Mouse (Mus musculus): Measurements from ENCODE around the gene Yars. TPM values are rescaled to one million over a fixed set of nuclear protein-coding genes. Genes with fewer than 3 reads are reported as not detected.

The Yars gene
- polyA plus RNA-seq, 1 experiment from 2014 or later, result 116 TPM

GRCm38 (mm10) chr4:129149321-129149720 lies 40.2 kb upstream of the Yars start:
- H3K4me2 ChIP-seq, result no peak overlapping the region
- H3K27ac ChIP-seq, result no peak overlapping the region
- no peak for ATAC-seq (replicated peaks)
- peaks cover 15% of the 10 kb centered on the region for H3K4me1 ChIP-seq
- peaks cover 20% of the 10 kb centered on the region; the same call in 1 of the 2 replicates for H3K36me3 ChIP-seq (replicated peaks)
- 74% methylated on average over 1 of the region's 1 CpGs for WGBS
- H3K9me3 ChIP-seq, result no peaks in the 10 kb centered on the region
- H3K9ac ChIP-seq, result no peak overlapping the region
- no peak overlapping the region for H3K4me3 ChIP-seq
- no peaks in the 10 kb centered on the region for H3K27me3 ChIP-seq (replicated peaks)

GRCm38 (mm10) chr4:129151276-129151811 lies 38.2 kb upstream of the Yars start:
- Histone ChIP-seq H3K27me3 (replicated peaks) (no peaks in the 10 kb centered on the region), H3K27ac (no peak overlapping the region), H3K4me3 (no peak overlapping the region), H3K9me3 (no peaks in the 10 kb centered on the region), H3K4me2 (no peak overlapping the region), H3K4me1 (peaks cover 3% of the 10 kb centered on the region), H3K9ac (no peak overlapping the region), H3K36me3 (replicated peaks) (peaks cover 27% of the 10 kb centered on the region; the same call in 1 of the 2 replicates)
- no peak for ATAC-seq (replicated peaks)
- WGBS, result 94% methylated on average over 4 of the region's 4 CpGs

GRCm38 (mm10) chr4:129157541-129157940 lies 32.0 kb upstream of the Yars start:
- Histone ChIP-seq H3K27ac (no peak overlapping the region), H3K4me3 (no peak overlapping the region), H3K36me3 (replicated peaks) (peaks cover 14% of the 10 kb centered on the region; the same call in 1 of the 2 replicates), H3K27me3 (replicated peaks) (no peaks in the 10 kb centered on the region), H3K9ac (no peak overlapping the region), H3K4me1 (no peaks in the 10 kb centered on the region), H3K9me3 (no peaks in the 10 kb centered on the region), H3K4me2 (no peak overlapping the region)
- ATAC-seq (replicated peaks), result no peak
- 88% methylated on average over 5 of the region's 5 CpGs for WGBS

- Histone ChIP-seq H3K9me3 (no peaks in the 10 kb centered on the region), H3K9ac (no peak overlapping the region), H3K4me1 (no peaks in the 10 kb centered on the region), H3K27ac (no peak overlapping the region), H3K4me3 (no peak overlapping the region), H3K27me3 (replicated peaks) (no peaks in the 10 kb centered on the region), H3K4me2 (no peak overlapping the region), H3K36me3 (replicated peaks) (peaks cover 11% of the 10 kb centered on the region; the same call in 1 of the 2 replicates)
- no peak for ATAC-seq (replicated peaks)
- WGBS, result 69% methylated on average over 3 of the region's 3 CpGs
These were observed 31.0 kb upstream of the Yars start for GRCm38 (mm10) chr4:129158549-129158948.

GRCm38 (mm10) chr4:129161076-129161475 lies 28.5 kb upstream of the Yars start:
- no peak overlapping the region for H3K4me2 ChIP-seq
- no peak overlapping the region for H3K9ac ChIP-seq
- peaks cover 9% of the 10 kb centered on the region; the same call in 1 of the 2 replicates for H3K36me3 ChIP-seq (replicated peaks)
- no peaks in the 10 kb centered on the region for H3K9me3 ChIP-seq
- H3K4me1 ChIP-seq, result no peaks in the 10 kb centered on the region
- no peak overlapping the region for H3K27ac ChIP-seq
- no peaks in the 10 kb centered on the region for H3K27me3 ChIP-seq (replicated peaks)
- 100% methylated on average over 1 of the region's 1 CpGs for WGBS
- ATAC-seq (replicated peaks), result no peak
- no peak overlapping the region for H3K4me3 ChIP-seq

- no peaks in the 10 kb centered on the region for H3K4me1 ChIP-seq
- no peak overlapping the region for H3K4me3 ChIP-seq
- WGBS, result 79% methylated on average over 4 of the region's 4 CpGs
- H3K27me3 ChIP-seq (replicated peaks), result no peaks in the 10 kb centered on the region
- no peak for ATAC-seq (replicated peaks)
- H3K36me3 ChIP-seq (replicated peaks), result peaks cover 7% of the 10 kb centered on the region; the same call in 1 of the 2 replicates
- no peak overlapping the region for H3K9ac ChIP-seq
- no peaks in the 10 kb centered on the region for H3K9me3 ChIP-seq
- H3K27ac ChIP-seq, result no peak overlapping the region
- no peak overlapping the region for H3K4me2 ChIP-seq
These were observed 27.8 kb upstream of the Yars start for GRCm38 (mm10) chr4:129161581-129162255.

- H3K36me3 ChIP-seq (replicated peaks), result peaks cover 25% of the 10 kb centered on the region
- WGBS, result 72% methylated on average over 1 of the region's 1 CpGs
- ATAC-seq (replicated peaks), result no peak
These were observed 17.0 kb upstream of the Yars start for GRCm38 (mm10) chr4:129172529-129172928.

GRCm38 (mm10) chr4:129179560-129179959 lies 10.0 kb upstream of the Yars start:
- Histone ChIP-seq H3K4me3 (no peak overlapping the region), H3K36me3 (replicated peaks) (peaks cover 17% of the 10 kb centered on the region), H3K27me3 (replicated peaks) (no peaks in the 10 kb centered on the region), H3K27ac (no peak overlapping the region), H3K9ac (no peak overlapping the region), H3K4me2 (no peak overlapping the region), H3K9me3 (no peaks in the 10 kb centered on the region), H3K4me1 (no peaks in the 10 kb centered on the region)
- ATAC-seq (replicated peaks), result no peak
- WGBS, result 33% methylated on average over 1 of the region's 1 CpGs

More at GRCm38 (mm10) chr4:129172529-129172928, 17.0 kb upstream of the Yars start:
- Histone ChIP-seq H3K9ac (no peak overlapping the region), H3K4me1 (no peaks in the 10 kb centered on the region), H3K4me2 (no peak overlapping the region), H3K9me3 (no peaks in the 10 kb centered on the region), H3K27me3 (replicated peaks) (no peaks in the 10 kb centered on the region), H3K27ac (no peak overlapping the region), H3K4me3 (no peak overlapping the region)

- H3K9me3 ChIP-seq, result no peaks in the 10 kb centered on the region
- WGBS, result 45% methylated on average over 5 of the region's 5 CpGs
- peak overlapping the region; percentile 76 for H3K4me2 ChIP-seq
- H3K27me3 ChIP-seq (replicated peaks), result no peaks in the 10 kb centered on the region
- no peak for ATAC-seq (replicated peaks)
- peak overlapping the region; percentile 81 for H3K9ac ChIP-seq
- H3K36me3 ChIP-seq (replicated peaks), result no peaks in the 10 kb centered on the region
- H3K4me3 ChIP-seq, result peak overlapping the region; percentile 92
- H3K4me1 ChIP-seq, result peaks cover 26% of the 10 kb centered on the region
- H3K27ac ChIP-seq, result peak overlapping the region; percentile 90
These were observed 1.4 kb upstream of the Yars start for GRCm38 (mm10) chr4:129188041-129188659.

GRCm38 (mm10) chr4:129188803-129189541 lies 588 bp upstream of the Yars start:
- Histone ChIP-seq H3K4me3 (peak overlapping the region; percentile 92), H3K36me3 (replicated peaks) (no peaks in the 10 kb centered on the region), H3K4me1 (peaks cover 26% of the 10 kb centered on the region), H3K9ac (peak overlapping the region; percentile 81), H3K9me3 (no peaks in the 10 kb centered on the region), H3K27me3 (replicated peaks) (no peaks in the 10 kb centered on the region), H3K4me2 (peak overlapping the region; percentile 76), H3K27ac (peak overlapping the region; percentile 90)
- ATAC-seq (replicated peaks), result peak; percentile 50
- WGBS, result 2% methylated on average over 51 of the region's 74 CpGs

GRCm38 (mm10) chr4:129190538-129190937 lies 978 bp downstream of the Yars start:
- Histone ChIP-seq H3K4me1 (peaks cover 26% of the 10 kb centered on the region), H3K4me3 (peak overlapping the region; percentile 92)

GRCm38 (mm10) chr4:129191691-129192090 lies 2.1 kb downstream of the Yars start:
- Histone ChIP-seq H3K36me3 (replicated peaks) (no peaks in the 10 kb centered on the region), H3K9ac (no peak overlapping the region), H3K27me3 (replicated peaks) (no peaks in the 10 kb centered on the region), H3K27ac (no peak overlapping the region), H3K4me2 (no peak overlapping the region), H3K9me3 (no peaks in the 10 kb centered on the region), H3K4me1 (peaks cover 26% of the 10 kb centered on the region), H3K4me3 (no peak overlapping the region; the same call in 1 of the 2 replicates)
- no peak for ATAC-seq (replicated peaks)
- 79% methylated on average over 5 of the region's 5 CpGs for WGBS

More at GRCm38 (mm10) chr4:129190538-129190937, 978 bp downstream of the Yars start:
- WGBS, result 2% methylated on average over 12 of the region's 12 CpGs
- H3K4me2 ChIP-seq, result peak overlapping the region; percentile 76
- no peak for ATAC-seq (replicated peaks)
- H3K9ac ChIP-seq, result peak overlapping the region; percentile 89
- H3K9me3 ChIP-seq, result no peaks in the 10 kb centered on the region
- H3K27me3 ChIP-seq (replicated peaks), result no peaks in the 10 kb centered on the region
- peak overlapping the region; percentile 90 for H3K27ac ChIP-seq
- no peaks in the 10 kb centered on the region for H3K36me3 ChIP-seq (replicated peaks)
